Mouse (Mus musculus) midbrain, embryonic 12.5 days (tissue): ENCODE results near the gene Ergic2. TPM values are rescaled to one million over a fixed set of nuclear protein-coding genes. Genes with fewer than 3 reads are reported as not detected.

ENCODE experiments used
- polyA plus RNA-seq: library from polyadenylated mRNA; unstranded; fragments of >200 nt; fragmentation: Nextera tagmentation; extraction: Ambion mirVana; gene quantifications from 2 replicates; pipeline ENCODE4 v1.2.1, GENCODE M21; 2016

The Ergic2 gene
- polyA plus RNA-seq, 1 experiment from 2014 or later = 211 TPM

Other genes starting within 250 kb of the Ergic2 start
- gene Far2, start 165.1 kb downstream of the Ergic2 start, polyA plus RNA-seq = 4.0 and 4.4 TPM in 2 replicates
- gene Tmtc1, start 232.0 kb upstream of the Ergic2 start, polyA plus RNA-seq = 2.4 and 3.2 TPM in 2 replicates